Mouse (Mus musculus) urinary bladder, postnatal 10 days (tissue): ENCODE results near the gene Ubash3b.

Source experiments
- DNase-seq: peaks from one replicate; pipeline ENCODE4 v3.0.0; 2022; ENCODE audit warnings: low spot score

The Ubash3b gene

DNA sequence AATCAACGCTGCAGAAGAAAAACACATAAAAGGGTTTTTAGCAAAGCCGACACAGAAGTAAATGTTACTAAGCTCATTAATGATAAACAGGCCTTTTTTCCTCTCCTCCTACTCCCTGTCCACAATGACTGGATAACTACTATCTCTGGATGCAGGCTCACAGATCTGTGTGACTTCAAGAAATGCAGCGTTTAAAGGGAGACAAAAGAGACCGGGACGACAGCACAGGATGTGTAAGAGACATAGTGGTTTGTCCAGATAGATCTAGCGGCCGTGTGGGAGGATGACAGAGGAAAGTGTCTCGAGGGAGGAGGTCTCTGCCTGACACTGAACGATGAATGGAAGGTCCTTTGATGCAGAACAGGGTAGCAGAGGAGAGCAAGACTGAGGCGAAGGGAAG is 5.4 kb upstream of the Ubash3b start:
- no peak for DNase-seq

DNA sequence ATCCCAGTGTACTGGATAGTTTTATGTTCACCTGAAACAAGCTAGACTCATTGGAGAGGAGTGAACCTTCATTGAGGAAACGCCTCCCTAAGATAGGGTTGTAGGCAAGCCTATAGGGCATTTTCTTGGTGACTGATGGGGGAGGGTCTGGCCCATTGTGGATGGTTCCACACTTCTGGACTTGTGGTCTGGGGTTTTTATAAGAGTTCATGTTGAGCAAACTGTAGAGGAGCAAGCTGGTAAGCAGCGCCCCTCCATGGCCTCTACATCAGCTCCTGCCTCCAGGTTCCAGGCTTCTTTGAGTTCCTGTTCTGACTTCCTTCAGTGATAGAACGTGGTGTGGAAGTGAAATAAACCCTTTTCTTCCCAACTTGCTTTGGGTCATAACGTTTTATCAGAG is 866 bp upstream of the Ubash3b start:
- no peak for DNase-seq

DNA sequence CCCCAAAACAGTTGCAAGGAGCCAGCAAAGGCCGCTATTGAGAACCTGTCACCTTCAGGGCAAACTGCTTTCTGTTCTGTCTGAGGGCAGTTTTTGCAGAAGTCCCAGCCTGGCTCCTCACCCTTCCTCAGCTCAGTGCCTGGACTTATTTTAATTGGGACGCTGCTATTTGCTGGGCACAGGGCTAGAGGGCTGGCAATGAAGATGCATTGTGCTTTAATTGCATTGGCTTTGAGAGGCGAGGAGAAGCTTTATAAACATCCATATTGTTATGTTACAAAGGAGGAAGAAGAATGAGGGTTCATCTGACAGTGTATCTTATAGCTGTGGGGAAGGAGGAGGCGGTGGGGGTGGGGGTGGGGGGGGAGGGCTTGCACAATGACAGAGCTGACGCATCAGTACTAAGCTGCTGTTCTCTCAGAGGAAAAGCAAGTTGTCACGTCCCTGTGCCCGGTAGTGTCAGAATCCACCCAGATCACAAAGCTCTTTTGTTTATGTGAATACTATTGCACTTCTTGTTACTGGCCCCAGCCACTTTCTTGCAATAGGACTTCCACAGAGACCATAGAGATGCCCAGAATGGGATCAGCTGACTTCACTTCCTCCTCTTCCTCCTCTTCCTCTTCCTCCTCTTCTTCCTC is 841 bp downstream of the Ubash3b start:
- DNase-seq = no peak

DNA sequence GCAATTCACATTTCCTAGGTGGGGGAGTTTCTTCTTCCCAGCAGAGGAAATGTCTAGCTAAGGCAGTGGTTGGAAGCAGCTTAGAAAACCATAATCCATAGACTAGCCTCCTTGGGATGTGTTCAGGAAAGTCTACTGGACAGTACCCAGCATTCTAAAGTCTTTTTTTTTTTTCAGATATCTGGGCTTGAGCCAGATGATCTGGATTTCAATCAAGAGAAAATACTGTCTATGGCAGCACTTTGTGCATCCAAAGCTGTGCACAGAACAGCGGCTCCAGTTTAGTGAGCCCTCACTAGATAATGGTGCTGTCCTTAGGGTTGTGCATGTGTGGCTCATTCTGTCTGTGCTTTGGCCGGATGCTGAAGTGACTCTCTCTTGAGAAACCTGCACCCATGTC is 2.3 kb downstream of the Ubash3b start:
- DNase-seq = no peak

DNA sequence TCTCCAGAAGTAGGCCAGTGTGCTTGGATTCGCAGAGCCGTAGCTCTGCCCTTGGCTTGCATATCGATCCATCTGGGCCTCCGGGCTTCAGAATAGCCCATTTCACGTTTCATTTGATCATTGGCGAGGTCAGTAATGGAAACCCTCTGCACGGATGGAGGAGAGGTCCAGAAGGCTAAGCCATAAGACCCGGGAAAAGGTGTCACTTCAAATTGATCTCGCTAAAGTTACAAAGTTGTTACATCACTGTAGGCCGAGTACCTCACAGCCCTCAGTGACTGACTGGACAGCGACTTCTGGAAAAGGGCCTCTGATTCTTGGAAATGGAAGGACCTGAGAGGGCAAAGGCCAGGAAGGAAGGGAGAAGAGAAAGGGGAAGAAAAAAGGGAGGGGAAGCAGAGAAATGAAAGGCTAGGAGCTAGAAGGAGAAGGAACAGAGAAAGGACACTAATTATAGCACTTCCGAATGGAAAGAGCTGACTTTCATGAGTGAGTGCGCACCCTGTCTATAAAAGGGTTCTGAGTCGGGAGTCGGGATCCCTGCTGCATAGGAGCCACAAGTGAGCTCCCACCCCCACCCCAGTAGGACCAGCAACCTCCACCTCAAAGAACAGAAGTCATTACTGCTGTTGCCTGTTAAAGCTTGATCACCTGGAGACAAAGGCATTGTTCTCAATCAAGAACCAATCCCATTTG is 3.5 kb downstream of the Ubash3b start:
- DNase-seq = no peak

DNA sequence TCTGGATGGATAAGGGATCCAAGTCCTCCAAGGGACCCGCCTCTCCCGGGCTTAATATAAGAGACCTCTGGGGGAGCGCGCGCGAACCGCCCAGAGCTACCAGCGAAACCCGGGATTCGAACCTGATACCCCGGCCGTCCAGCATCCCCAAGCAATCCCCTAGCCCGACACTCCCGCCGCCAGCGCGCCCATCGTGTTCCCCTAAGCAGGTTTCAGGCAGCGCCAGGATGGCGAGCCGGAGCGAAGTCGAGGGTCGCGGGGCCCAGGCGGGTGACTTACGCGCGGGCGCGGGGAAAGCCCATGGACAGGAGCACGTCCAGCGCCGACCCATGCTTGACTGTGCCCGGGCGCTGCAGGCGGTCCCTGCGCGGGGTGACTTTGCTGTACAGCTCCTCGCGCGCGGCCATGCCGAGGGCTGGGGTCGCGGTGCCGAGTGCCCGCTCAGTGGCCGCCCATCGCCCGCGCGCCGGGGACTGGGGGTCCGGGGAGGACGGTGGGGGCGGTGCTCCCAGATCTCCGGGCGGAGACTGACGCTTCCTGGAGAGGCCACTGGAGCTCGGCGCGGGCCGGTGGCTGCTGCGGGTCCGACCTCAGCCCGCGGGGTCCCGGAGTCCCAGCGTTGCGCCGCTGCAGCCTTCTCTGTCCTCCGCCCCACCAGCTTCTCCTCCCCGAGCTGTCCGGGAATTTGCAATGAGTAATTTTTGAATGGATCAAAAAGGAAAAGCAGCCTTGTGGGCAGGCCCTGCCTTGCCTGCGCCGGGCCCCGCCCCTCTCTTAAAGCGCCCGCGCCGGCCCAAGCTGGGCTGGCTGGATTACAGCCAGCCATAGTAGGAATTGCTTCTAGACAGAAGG is 4.3 kb downstream of the Ubash3b start:
- DNase-seq = no peak

DNA sequence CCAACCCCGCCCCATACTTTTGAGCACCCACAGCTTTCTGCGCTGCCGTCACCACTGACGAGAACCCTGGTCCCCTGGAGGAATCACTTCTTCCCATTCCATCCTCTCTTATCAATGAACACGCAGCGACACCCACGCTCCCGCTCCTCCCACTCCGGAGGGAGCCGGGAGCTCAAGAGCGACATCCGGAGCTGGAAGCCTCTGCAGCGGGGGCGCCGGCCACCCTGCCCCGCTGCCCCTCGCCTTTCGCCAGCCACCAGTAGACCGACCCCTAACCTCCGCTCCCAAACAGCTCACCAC is 4.8 kb downstream of the Ubash3b start:
- no peak for DNase-seq

DNA sequence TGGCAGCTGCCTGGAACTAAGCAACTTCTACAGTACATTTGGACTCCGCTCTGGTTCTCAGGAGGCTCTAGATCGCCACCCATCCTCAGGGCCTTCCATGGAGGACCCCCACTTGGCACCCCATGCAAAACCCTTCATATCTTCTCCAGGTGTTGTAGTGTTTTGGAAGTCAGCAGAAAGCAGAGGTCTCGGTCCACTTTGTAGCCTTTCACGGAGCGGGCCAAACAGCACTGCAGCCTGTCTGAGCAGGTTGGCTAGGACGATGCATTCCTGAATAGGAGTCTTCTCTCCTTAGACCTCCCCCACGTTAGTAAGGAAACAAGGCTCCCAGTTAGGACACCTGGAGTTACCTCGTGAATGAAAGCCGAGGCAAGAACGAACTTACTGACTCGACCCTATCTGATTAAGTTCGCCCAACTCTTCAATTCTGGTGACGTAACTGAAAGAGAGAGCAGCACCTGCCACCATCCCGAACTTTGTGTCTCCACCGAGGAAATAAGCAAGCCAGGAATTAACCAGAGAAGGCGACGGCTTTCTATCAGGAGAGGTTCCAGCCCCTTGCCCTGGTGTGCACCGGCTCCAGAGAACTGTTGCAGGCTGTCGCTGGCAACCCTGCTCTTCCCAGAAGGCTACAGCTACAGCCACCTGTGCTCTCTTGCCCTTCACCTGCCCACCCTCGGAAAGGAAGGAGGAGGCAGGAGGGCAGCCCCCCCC is 5.3 kb downstream of the Ubash3b start:
- no peak for DNase-seq

DNA sequence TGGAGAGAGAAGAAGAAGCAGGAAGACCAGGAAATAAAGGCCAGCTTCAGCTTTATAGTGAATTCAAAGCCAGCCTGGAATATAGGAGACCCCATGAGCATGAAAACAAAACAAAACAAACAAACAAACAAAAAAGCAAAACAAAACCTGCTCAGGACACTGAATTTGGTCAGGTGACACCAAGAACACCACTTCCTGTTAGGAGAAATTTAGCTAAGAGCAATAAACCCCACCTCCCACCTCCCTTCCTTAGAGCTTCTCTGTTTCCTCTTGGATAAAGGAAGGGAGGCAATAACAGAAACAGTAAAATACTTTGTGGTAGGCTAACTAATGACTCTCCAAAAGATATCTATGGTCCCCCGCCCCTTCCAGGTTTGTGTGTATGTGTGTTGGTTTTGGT is 7.5 kb downstream of the Ubash3b start:
- DNase-seq = no peak

DNA sequence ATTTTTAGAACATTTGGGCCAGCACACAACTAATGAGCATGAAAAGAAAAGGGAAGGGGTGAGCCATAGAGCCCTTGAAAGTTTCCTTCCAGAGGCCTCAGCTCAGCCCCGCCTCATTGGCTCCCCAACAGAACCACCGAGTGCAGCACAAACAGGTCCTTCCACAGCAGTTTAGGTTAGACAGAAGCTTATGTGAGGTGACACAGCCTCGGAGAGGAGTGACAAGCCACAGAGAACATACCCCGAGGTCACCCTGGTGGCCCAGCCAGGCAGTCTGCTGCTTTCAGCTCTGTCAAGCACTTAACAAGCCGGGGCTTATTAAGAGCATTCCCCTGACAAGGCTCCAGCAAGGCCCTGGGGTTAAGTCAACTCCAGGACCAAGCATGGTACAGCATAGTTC is 8.4 kb downstream of the Ubash3b start:
- no peak for DNase-seq

DNA sequence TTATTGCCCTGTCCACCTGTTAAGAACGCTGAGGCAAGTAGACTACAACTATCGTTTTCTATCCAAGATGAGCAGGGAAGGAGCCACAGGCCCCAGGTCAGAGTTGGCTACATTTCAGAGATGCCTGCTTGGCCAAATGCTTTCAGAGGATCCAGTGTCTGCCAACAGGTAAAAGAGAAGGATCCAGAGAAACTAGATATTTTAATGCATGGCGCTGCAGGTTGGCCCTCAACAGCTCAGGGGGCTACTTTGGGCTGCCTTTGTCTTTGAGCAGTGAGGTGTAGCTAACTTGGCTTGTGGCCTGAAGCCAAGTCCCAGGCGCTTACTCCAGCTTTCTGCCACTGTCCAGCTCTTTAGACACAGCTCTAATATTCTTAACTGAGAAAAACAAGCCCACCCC is 10.0 kb downstream of the Ubash3b start:
- DNase-seq = no peak

DNA sequence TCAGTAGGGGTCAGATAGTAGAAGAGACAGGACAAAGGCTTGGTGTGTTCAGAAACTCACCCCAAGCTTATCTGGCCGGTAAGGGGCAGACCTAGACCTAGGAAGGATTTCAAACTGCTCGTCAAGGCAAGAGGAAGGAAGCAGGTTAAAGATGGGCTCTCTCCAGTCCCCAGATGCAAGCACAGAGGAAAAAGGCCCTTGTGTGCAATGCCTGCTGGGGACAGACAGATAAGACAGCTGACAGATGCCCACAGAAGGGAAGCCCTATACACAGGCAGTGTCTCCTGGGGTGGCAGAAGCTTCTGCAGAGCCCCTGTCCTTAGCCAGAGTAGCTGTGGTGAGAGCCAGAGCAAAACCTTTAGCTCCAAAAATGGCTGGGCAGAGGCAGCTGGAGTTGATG is 11.6 kb downstream of the Ubash3b start:
- no peak for DNase-seq

DNA sequence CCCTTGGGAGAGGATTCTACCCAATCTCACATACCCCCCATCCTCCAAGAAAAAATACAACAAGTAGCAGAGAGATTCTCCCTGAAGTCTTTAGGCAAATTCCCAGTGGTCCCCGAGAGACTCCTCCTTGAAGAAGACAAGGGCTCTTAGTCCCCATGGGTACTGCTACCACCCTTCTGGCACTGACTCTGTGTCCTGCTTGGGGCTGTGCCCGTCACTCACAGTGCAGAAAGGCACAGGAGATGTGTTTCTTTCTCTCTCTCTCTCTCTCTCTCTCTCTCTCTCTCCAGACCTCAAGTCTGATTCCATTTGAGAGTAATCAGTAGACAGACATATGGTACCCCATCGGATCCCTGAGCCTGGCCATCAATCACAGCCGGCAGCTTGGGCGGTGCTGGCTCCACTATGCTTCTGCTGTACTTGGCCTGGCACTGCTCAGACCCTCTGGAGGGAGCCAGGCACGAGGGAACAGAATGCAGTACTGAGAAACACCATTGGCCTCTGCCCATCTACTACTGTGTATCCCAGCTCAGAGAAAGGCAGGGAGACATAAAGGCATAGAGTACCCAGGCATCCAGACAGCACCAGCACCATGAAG is 12.3 kb downstream of the Ubash3b start:
- DNase-seq = no peak

DNA sequence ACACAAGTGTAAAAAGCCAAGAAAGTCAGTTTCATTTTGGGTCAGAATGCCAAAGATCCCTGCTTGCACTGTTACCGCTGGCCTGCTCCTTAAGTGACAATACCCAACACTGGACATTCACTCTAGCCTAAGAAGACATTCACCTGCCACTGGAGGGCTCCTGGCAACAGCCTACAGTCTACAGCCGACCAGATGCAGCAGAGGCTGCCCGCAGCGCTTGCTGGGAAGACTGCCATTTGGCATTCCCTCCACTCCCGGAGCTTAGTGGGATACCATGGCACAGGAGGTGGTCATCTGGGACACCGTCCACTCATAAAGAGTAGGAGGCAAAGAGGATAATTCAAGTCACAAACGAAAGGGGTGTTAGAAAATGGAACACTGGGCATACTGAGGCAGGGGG is 12.9 kb downstream of the Ubash3b start:
- no peak for DNase-seq

DNA sequence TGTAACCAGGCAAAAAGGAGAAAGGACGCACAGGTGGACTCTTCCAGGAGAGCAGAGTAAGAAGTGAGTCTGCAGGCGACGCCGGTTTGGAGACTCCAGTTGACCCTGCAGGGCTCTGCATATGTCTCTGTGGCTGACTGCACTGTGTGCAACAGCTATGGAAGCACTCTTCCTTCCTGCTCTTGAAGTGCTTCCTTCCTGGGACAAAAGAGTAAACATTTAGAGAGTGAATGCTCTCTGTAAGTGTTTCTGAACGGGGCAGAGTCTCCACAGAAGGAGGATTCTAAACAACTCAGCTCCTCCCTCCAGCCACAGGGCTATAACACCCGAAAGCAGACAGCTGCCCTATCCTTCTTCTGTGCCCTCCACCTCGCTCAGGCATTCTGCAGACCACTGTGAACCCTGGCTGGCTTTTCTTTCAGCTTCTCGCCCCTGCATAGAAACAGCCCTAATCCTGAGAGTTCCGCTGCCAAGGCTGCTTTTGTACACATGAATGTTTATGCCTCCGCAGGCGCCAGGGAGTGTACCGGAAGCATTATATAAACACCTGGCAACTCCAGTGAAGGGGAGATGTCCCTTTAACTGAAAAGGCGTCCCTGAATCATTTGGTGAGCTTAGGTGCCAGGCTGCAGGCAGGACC is 14.2 kb downstream of the Ubash3b start:
- DNase-seq = no peak

DNA sequence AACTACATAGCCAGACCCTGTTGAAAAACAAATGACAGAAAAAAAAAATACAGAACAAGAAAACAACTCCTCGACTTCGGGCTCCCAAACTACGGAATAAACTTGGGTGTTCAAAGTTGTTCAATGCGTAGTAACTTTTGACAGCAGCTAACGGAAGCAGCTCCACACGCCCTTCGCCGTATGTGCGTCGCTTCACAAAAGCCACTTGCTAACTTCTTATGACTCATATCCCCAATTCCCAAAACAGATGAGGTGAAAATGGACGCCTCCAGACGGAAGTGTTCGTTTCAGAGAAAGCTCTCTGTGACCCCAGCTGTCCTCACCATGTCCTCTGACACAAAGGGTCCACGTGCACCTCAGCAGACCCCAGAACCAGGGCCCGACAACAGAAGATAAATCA is 17.7 kb downstream of the Ubash3b start:
- no peak for DNase-seq

DNA sequence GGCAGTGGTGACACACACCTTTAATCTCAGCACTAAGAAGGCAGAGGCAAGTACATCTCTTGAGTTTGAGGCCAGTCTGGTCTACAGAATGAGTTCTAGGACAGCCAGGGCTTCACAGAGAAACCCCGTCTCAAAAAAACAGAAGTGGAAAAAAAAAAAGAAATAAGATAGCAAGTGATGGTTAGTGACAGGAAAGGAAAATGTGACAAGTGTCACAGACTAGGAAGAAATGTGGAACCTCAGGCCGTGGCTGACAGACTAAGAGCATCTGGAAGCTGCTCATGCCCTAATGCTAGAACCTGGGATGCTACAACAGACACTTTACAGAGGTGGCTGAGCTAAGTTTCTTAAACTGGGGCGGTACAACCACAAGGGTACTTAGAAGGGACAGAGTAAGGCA is 18.4 kb downstream of the Ubash3b start:
- DNase-seq = no peak

DNA sequence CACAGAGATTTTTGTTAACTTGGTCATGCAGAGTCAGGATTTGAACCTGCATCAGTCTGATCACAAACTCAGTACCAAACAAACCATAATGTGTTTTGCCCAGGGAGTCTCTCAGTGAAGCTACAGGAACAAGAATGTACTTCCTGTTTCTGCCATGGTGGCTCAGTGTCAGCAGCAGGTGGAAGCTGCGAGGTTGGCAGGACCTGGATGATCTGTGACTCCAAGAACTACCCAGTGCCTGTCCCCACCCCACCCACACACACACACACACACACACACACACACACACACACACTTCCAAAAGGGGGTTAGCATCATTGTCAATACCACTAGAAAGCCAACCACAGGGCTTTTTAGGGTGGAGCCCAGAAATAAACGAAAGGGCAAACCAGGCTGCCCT is 20.5 kb downstream of the Ubash3b start:
- DNase-seq = no peak

DNA sequence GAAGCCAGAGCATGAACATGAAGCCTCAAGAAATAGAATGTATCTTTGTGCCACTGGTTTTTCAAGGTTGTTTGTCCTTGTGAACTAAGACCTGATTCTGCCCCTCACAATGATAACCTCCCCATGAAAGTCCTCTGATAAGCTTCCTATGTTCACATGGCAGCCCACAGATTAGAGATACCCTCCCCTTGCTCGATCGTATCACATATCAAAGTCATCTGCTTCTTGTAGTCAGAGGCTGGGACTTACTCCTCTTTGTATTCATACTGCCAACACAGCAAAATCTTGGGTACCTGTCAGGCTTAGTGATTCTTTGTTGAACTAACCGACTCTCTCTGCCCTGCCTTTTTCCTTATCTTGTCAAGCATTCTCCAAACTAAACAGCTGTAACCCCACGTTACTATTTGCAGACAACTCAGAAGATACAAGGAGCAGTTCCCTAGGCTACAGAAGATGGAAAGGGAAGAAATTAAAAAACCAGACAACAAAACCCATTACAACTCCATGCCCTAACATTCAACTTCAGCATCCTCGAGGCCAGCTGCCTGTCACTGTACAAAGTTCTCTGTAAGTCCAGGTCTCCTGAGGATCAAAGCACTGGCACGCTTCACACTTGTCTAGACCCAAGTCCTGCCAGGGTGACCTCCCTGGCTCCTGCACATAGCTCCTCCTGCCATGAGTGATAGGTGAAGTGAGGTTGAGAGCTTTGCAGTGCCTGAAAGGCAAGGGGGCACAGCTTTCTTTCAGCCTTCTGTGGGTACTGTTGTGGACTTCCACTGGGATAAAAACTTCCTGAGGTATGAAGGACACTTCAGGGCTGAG is 22.3 kb downstream of the Ubash3b start:
- no peak for DNase-seq

DNA sequence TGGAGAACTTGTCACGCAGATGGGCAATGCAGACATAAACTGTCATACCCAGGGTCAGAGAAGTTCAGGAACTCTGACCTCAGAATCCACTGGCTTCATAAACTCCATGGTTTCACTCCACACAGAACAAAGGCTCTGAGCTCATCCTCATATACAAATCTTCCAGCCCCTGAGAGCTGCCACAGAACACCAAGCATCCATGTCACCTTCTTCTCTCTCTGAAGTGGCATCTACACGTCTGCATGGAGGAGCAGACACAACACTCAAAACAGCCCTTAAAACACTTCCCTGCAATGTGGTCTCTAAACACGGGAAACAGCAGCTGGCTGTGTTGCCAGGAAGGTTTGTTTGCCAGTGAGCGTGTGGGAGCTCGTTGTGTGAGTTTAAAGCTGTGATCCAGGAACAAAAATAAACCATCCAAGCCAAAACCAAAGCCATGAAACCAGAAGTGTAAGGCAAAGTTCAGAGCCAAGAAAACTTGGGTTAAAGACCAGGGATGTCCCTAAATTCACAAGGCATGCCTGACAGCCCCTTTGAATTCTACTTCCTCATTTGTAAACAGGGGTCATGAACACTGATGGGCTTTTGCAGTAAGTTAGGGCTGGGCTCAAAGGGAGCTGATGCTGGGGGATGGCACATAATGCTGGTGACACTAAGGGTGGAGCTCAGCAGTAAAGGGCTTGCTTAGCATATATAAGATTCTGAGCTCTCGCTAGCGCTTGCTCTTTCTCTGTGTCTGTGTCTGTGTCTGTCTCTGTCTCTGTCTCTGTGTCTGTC is 24.6 kb downstream of the Ubash3b start:
- no peak for DNase-seq
